Mouse (Mus musculus): ENCODE results near the gene Fam166b.

Fam166b gene

GRCm38 (mm10) chr4:43427501-43428179 lies 1.3 kb downstream of the Fam166b start:
- no peak for DNase-seq

GRCm38 (mm10) chr4:43426487-43426886 lies 2.4 kb downstream of the Fam166b start:
- no peak for DNase-seq

- DNase-seq = no peak
Observed at GRCm38 (mm10) chr4:43425648-43426380, 3.1 kb downstream of the Fam166b start.

GRCm38 (mm10) chr4:43425197-43425596 lies 3.7 kb downstream of the Fam166b start:
- no peak for DNase-seq

GRCm38 (mm10) chr4:43424072-43424471 lies 4.9 kb downstream of the Fam166b start:
- DNase-seq = no peak

GRCm38 (mm10) chr4:43423267-43423934 lies 5.5 kb downstream of the Fam166b start:
- DNase-seq = no peak

GRCm38 (mm10) chr4:43421632-43422240 lies 7.2 kb downstream of the Fam166b start:
- DNase-seq = no peak

- DNase-seq = peak; percentile 66
Observed at GRCm38 (mm10) chr4:43420305-43420704, 8.6 kb downstream of the Fam166b start.

- no peak for DNase-seq
Observed at GRCm38 (mm10) chr4:43419801-43420281, 9.1 kb downstream of the Fam166b start.

- DNase-seq = no peak
Observed at GRCm38 (mm10) chr4:43418973-43419656, 9.8 kb downstream of the Fam166b start.

GRCm38 (mm10) chr4:43418450-43418849 lies 10.5 kb downstream of the Fam166b start:
- DNase-seq = no peak

GRCm38 (mm10) chr4:43417269-43418062 lies 11.5 kb downstream of the Fam166b start:
- DNase-seq = no peak

GRCm38 (mm10) chr4:43416071-43416490 lies 12.9 kb downstream of the Fam166b start:
- no peak for DNase-seq

- DNase-seq = no peak
Observed at GRCm38 (mm10) chr4:43415221-43416070, 13.5 kb downstream of the Fam166b start.

- no peak for DNase-seq
Observed at GRCm38 (mm10) chr4:43414761-43415160, 14.2 kb downstream of the Fam166b start.

- DNase-seq = no peak
Observed at GRCm38 (mm10) chr4:43407071-43407920, 21.6 kb downstream of the Fam166b start.

- peak; percentile 75 for DNase-seq
Observed at GRCm38 (mm10) chr4:43406162-43406971, 22.6 kb downstream of the Fam166b start.

- DNase-seq = no peak
Observed at GRCm38 (mm10) chr4:43404697-43405096, 24.2 kb downstream of the Fam166b start.

GRCm38 (mm10) chr4:43402212-43402611 lies 26.7 kb downstream of the Fam166b start:
- no peak for DNase-seq
